Comparison of ENCODE assay signal across 16 mouse cellular contexts in the genomic region with DNA sequence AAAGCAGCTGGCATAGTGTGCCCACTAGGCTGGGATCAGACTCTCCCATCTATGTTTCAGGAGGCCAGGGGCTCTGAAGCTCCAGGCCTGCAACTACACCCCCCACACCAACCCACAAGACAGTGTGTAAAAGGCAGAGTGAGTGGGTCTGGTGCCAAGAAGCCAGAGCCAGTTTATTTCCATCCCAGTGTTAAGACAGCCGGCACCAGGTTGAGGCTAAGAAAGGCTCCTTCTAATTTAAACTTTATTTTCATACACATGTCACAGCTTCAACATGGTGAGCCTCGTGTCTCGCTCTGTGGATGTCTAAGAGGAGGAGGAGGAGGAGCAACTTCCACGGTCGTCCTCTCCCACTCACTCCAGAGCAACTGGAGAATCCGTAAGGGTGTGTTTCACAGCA. TPM values are rescaled to one million over a fixed set of nuclear protein-coding genes. Genes with fewer than 3 reads are reported as not detected.
DNase-seq lines count a peak whose midpoint lies in the region; ATAC-seq and TF ChIP-seq lines count a peak whose summit lies in the region.
"Had no signal": no experiment of that assay in that cellular context is flagged by ENCODE, and none has a peak within 500 bp of the region (broad histone marks: within the 10 kb centered on the region; RNA-seq: fewer than 3 reads in every experiment).

No protein-coding gene starts in this region.

- H3K9ac ChIP-seq in forebrain, postnatal 0 days: no peak overlapping the region
- no peak overlapping the region for H3K9ac ChIP-seq in forebrain, embryonic 13.5 days
- H3K9ac ChIP-seq: embryonic facial prominence, embryonic 15.5 days; liver, embryonic 12.5 days; midbrain, embryonic 12.5 days; neural tube, embryonic 12.5 days had no signal

- peaks cover 17% of the 10 kb centered on the region; the same call in 1 of the 2 replicates for H3K4me1 ChIP-seq in forebrain, postnatal 0 days (ENCODE audit: insufficient read depth)
- H3K4me1 ChIP-seq in forebrain, embryonic 13.5 days: peaks cover 22% of the 10 kb centered on the region; the same call in 1 of the 2 replicates
- H3K4me1 ChIP-seq: midbrain, embryonic 12.5 days had no signal

- H3K27ac ChIP-seq in forebrain, postnatal 0 days (ENCODE audit: low read depth, low read length): no peak overlapping the region
- H3K27ac ChIP-seq in forebrain, embryonic 13.5 days: no peak overlapping the region
- H3K27ac ChIP-seq in left cerebral cortex, adult 2 months: no peak overlapping the region
- H3K27ac ChIP-seq: embryonic facial prominence, embryonic 15.5 days; heart, embryonic 10.5 days; liver, embryonic 12.5 days; midbrain, embryonic 12.5 days; neural tube, embryonic 12.5 days had no signal

- no peaks in the 10 kb centered on the region for H3K36me3 ChIP-seq in forebrain, postnatal 0 days (ENCODE audit: insufficient read depth)
- H3K36me3 ChIP-seq in forebrain, embryonic 13.5 days (ENCODE audit: poor library complexity, severe bottlenecking): no peaks in the 10 kb centered on the region
- H3K36me3 ChIP-seq: embryonic facial prominence, embryonic 15.5 days; liver, embryonic 12.5 days; midbrain, embryonic 12.5 days; neural tube, embryonic 12.5 days had no signal

- intact Hi-C loops in left cerebral cortex, adult 2 months (cut with DNase I): loop anchor here (2.0 kb wide), 1 partner anchor 125 kb away; no protein-coding TSS in a partner anchor

- 47% methylated on average over 6 of the region's 6 CpGs for WGBS in forebrain, postnatal 0 days
- 90% methylated on average over 6 of the region's 6 CpGs for WGBS in forebrain, embryonic 13.5 days

- H3K4me2 ChIP-seq in forebrain, postnatal 0 days (ENCODE audit: low read depth): no peak overlapping the region
- no peak overlapping the region for H3K4me2 ChIP-seq in forebrain, embryonic 13.5 days
- H3K4me2 ChIP-seq: embryonic facial prominence, embryonic 15.5 days; liver, embryonic 12.5 days; midbrain, embryonic 12.5 days; neural tube, embryonic 12.5 days had no signal

- peak; percentile 51 for DNase-seq in forebrain, postnatal 0 days
- peak; percentile 48 to 73 for DNase-seq in frontal cortex, postnatal 14 days (ENCODE audit: low spot score in 2 of 2)
- peak; percentile 55 to 62 for DNase-seq in left cerebral cortex, adult 2 months (ENCODE audit: extremely low spot score in 1 of 2, low spot score in 2 of 2)
- DNase-seq in right cerebral cortex, postnatal 25 days: peak; percentile 74
- no peak for DNase-seq in spleen, postnatal 10 days (ENCODE audit: low spot score in 2 of 2)
- DNase-seq: heart, postnatal 36 days; lung, postnatal 10 days; thymus, postnatal 25 days had no signal

- peak; percentile 68 for ATAC-seq in forebrain, postnatal 0 days
- no peak for ATAC-seq in forebrain, embryonic 13.5 days
- no peak for ATAC-seq in megakaryocyte, adult 5-6 weeks (ENCODE audit: poor library complexity, severe bottlenecking)
- ATAC-seq: activated CD4-positive, CD25-positive, alpha-beta regulatory T cell, adult 4 months; liver, embryonic 12.5 days had no signal

- H3K9me3 ChIP-seq in forebrain, postnatal 0 days (ENCODE audit: low read length): no peaks in the 10 kb centered on the region
- no peaks in the 10 kb centered on the region for H3K9me3 ChIP-seq in forebrain, embryonic 13.5 days (replicated peaks)
- H3K9me3 ChIP-seq: embryonic facial prominence, embryonic 15.5 days; heart, embryonic 10.5 days; liver, embryonic 12.5 days; midbrain, embryonic 12.5 days; neural tube, embryonic 12.5 days had no signal

- H3K4me3 ChIP-seq in forebrain, postnatal 0 days (ENCODE audit: low read depth, low read length): no peak overlapping the region
- no peak overlapping the region for H3K4me3 ChIP-seq in forebrain, embryonic 13.5 days
- H3K4me3 ChIP-seq in left cerebral cortex, adult 2 months: no peak overlapping the region
- H3K4me3 ChIP-seq: embryonic facial prominence, embryonic 15.5 days; heart, embryonic 10.5 days; liver, embryonic 12.5 days; midbrain, embryonic 12.5 days; neural tube, embryonic 12.5 days had no signal

- no peaks in the 10 kb centered on the region for H3K27me3 ChIP-seq in forebrain, postnatal 0 days (ENCODE audit: insufficient read depth, low read length)
- H3K27me3 ChIP-seq in forebrain, embryonic 13.5 days: no peaks in the 10 kb centered on the region
- H3K27me3 ChIP-seq: embryonic facial prominence, embryonic 15.5 days; liver, embryonic 12.5 days; neural tube, embryonic 12.5 days had no signal

- no peak for TF ChIP-seq CTCF in forebrain, postnatal 0 days (IDR thresholded peaks at IDR 0.05; ENCODE audit: low read depth)
- TF ChIP-seq CTCF in left cerebral cortex, adult 2 months (IDR thresholded peaks at IDR 0.05): no peak

RNA-seq across cellular contexts. Expression of a gene that starts 57.5 kb away (rescaled TPM):
- total RNA-seq in forebrain, postnatal 0 days (2014; rRNA removed): 30.5 and 42.4 TPM in 2 replicates
- 9.8 and 20.5 TPM in 2 replicates for polyA plus RNA-seq in forebrain, postnatal 0 days (2015; fragmentation: Nextera tagmentation; extraction: Ambion mirVana)
- 25.6 and 29.4 TPM in 2 replicates for polyA plus RNA-seq in forebrain, embryonic 13.5 days (2015; fragmentation: Nextera tagmentation; extraction: Ambion mirVana)
- 100 to 1,000 TPM; 107 to 120 TPM for total RNA-seq in left cerebral cortex, adult 2 months (2021)
- 61.3 and 80.9 TPM in 2 replicates for total RNA-seq in megakaryocyte, adult 5-6 weeks (2015)
- total RNA-seq in megakaryocyte, adult 5-6 weeks (2017): 60.0 and 74.7 TPM in 2 replicates

Comparison
In these comparisons a context has a peak if more than half of its experiments do, and no peak if none do; other contexts are left out.
1. DNase-seq: peak in forebrain, postnatal 0 days (single experiment), frontal cortex, postnatal 14 days (2 of 2), left cerebral cortex, adult 2 months (2 of 2) and right cerebral cortex, postnatal 25 days (single experiment); none in spleen, postnatal 10 days (0 of 2).